Mouse (Mus musculus): ENCODE measurements around the gene Rassf2. TPM values are rescaled to one million over a fixed set of nuclear protein-coding genes. Genes with fewer than 3 reads are reported as not detected.

The Rassf2 gene
- polyA plus RNA-seq, 1 experiment: 0.94 TPM

GRCm38 (mm10) chr2:131940506-131940905 is 89.6 kb downstream of the Rassf2 start:
- no peak for TF ChIP-seq MYOG (IDR thresholded peaks at IDR 0.05; ENCODE audit: control insufficient read depth, extremely low read depth, insufficient read length)
- no peak for TF ChIP-seq MYOD1 (IDR thresholded peaks at IDR 0.05; ENCODE audit: control insufficient read depth, insufficient read length, low read depth)
- TF ChIP-seq FOSL1 (IDR thresholded peaks at IDR 0.05; ENCODE audit: insufficient read depth, low read length, poor library complexity, severe bottlenecking): no peak
- no peak for TF ChIP-seq CTCF (IDR thresholded peaks at IDR 0.05; ENCODE audit: control insufficient read depth, insufficient read depth, insufficient read length)
- TF ChIP-seq USF1 (IDR thresholded peaks at IDR 0.05; ENCODE audit: low read depth): no peak
- TF ChIP-seq CEBPB (IDR thresholded peaks at IDR 0.05; ENCODE audit: low read depth): no peak
- no peak for TF ChIP-seq MAX (IDR thresholded peaks at IDR 0.05)
- no peaks in the 10 kb centered on the region for H3K79me2 ChIP-seq (ENCODE audit: control insufficient read depth, insufficient read depth)
- no peak overlapping the region for H3ac ChIP-seq (ENCODE audit: control insufficient read depth, insufficient read length, low read depth)
- H3K27me3 ChIP-seq (ENCODE audit: control insufficient read depth, insufficient read depth, insufficient read length): no peaks in the 10 kb centered on the region
- no peaks in the 10 kb centered on the region for H3K79me3 ChIP-seq (ENCODE audit: low read depth)
- H3K4me3 ChIP-seq (ENCODE audit: insufficient read depth, poor library complexity, severe bottlenecking): no peak overlapping the region
- H3K36me3 ChIP-seq (ENCODE audit: control insufficient read depth, insufficient read depth): peaks cover 15% of the 10 kb centered on the region

Other genes starting within 250 kb of the Rassf2 start
- gene Erv3, start 170.5 kb downstream of the Rassf2 start, polyA plus RNA-seq (2012; fragmentation: generic; extraction: Trizol): not detected
- gene Prnp, start 120.3 kb downstream of the Rassf2 start, polyA plus RNA-seq (2012; fragmentation: generic; extraction: Trizol): 50.1 TPM
- gene Prn, start 120.3 kb downstream of the Rassf2 start, polyA plus RNA-seq (2012; fragmentation: generic; extraction: Trizol): not detected
- gene Prnd, start 79.4 kb downstream of the Rassf2 start, polyA plus RNA-seq (2012; fragmentation: generic; extraction: Trizol): 0.04 TPM
- gene Slc23a2, start 114.8 kb upstream of the Rassf2 start, polyA plus RNA-seq (2012; fragmentation: generic; extraction: Trizol): 12.0 TPM
- 29.1 TPM for gene Tmem230, start 217.5 kb upstream of the Rassf2 start, polyA plus RNA-seq (2012; fragmentation: generic; extraction: Trizol)
- 228 TPM for gene Pcna, start 223.1 kb upstream of the Rassf2 start, polyA plus RNA-seq (2012; fragmentation: generic; extraction: Trizol)
- gene Cds2, start 232.9 kb upstream of the Rassf2 start, polyA plus RNA-seq (2012; fragmentation: generic; extraction: Trizol): 13.4 TPM

Data from C2C12 (cell line).